Mouse (Mus musculus): Measurements from ENCODE around the gene Gucy2g.

GRCm38 (mm10) chr19:55170399-55170798 lies 70.6 kb downstream of the Gucy2g start:
- TF ChIP-seq POLR2A (IDR thresholded peaks at IDR 0.05; ENCODE audit: extremely low read depth, insufficient read depth, low read length) = no peak
- TF ChIP-seq CTCF (IDR thresholded peaks at IDR 0.05; ENCODE audit: extremely low read depth, insufficient read depth, low read length) = no peak
